Mouse (Mus musculus): ENCODE measurements around the gene Gm17469.
"Not testable (repeated sequence)": the region's sequence is repeated elsewhere in the genome, so short reads cannot be mapped to it uniquely, and the experiment has no call there.

Gene Gm17469

DNA sequence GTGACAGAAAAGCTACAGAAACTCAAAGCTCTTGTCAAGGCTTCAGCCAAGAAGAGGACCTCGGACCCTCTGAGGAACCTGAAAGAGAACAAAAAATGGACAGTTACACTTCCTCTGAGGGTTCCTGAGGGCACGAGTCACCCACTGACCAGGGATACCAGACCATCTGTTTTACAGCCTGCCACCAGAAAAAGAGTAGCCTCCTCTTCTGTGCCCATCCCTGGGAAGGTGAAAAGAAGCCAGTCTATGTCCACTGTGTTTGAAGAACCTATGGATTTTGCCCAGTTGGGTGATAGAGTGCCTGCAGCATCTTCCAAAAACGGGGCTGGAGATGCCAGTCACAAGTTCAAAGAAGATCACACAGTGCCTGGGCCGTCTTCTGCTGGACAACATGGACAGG lies at the start of gene Gm17469:
Gene Gm17469 (plus strand): TSS at position 301 of the 400 bp plus-strand sequence.
- DNase-seq: not testable (repeated sequence)
